Mouse (Mus musculus) heart, adult 2 months (tissue): Measurements from ENCODE around the gene Grin2d. TPM values are rescaled to one million over a fixed set of nuclear protein-coding genes. Genes with fewer than 3 reads are reported as not detected.
"Not testable (repeated sequence)": the region's sequence is repeated elsewhere in the genome, so short reads cannot be mapped to it uniquely, and the experiment has no call there.

Experiments used
- DNase-seq, 2 experiments: peaks; one replicate each; pipeline ENCODE4 v3.0.0; 2021
- H3K27ac ChIP-seq: fragments of 200-600 bp; 2 replicates; pipeline ENCODE4 v1.8.1; 2022
- H3K27me3 ChIP-seq: fragments of 200-500 bp; 2 replicates; pipeline ENCODE4 v1.6.1; 2012; ENCODE audit warnings: mild to moderate bottlenecking, low read length, inconsistent platforms, mixed read lengths; ENCODE audit not compliant: control insufficient read depth, insufficient read depth
- H3K36me3 ChIP-seq: fragments of 200-500 bp; 2 replicates; pipeline ENCODE4 v1.6.1; 2012; ENCODE audit warnings: low read length, inconsistent platforms; ENCODE audit not compliant: control insufficient read depth, insufficient read depth
- H3K4me1 ChIP-seq: fragments of 200-500 bp; 2 replicates; pipeline ENCODE4 v1.6.1; 2011; ENCODE audit warnings: low read length; ENCODE audit not compliant: control insufficient read depth, insufficient read depth
- H3K4me3 ChIP-seq: fragments of 200-600 bp; 2 replicates; pipeline ENCODE4 v1.8.1; 2022
- H3K79me2 ChIP-seq: fragments of 200-500 bp; replicated peaks from 2 replicates; pipeline ENCODE4 v1.6.1; 2012; ENCODE audit warnings: mild to moderate bottlenecking, inconsistent platforms, low read length, moderate library complexity, mixed read lengths; ENCODE audit not compliant: control insufficient read depth, insufficient read depth
- H3K9ac ChIP-seq: fragments of 200-500 bp; 2 replicates; pipeline ENCODE4 v1.6.1; 2012; ENCODE audit warnings: low read depth, mild to moderate bottlenecking, control low read depth, inconsistent platforms, low read length, mixed read lengths
- CTCF ChIP-seq: fragments of 200-600 bp; IDR thresholded peaks from 2 replicates; pipeline ENCODE4 v1.8.1; 2022; ENCODE audit warnings: antibody characterized with exemption, mild to moderate bottlenecking, moderate library complexity
- EP300 ChIP-seq: fragments of 200-500 bp; IDR thresholded peaks from 2 replicates; pipeline ENCODE4 v1.6.1; 2011; ENCODE audit warnings: low read depth, low read length, control low read depth; ENCODE audit not compliant: insufficient read depth
- POLR2A ChIP-seq: fragments of 200-500 bp; IDR thresholded peaks from 2 replicates; pipeline ENCODE4 v1.6.1; 2011; ENCODE audit warnings: mild to moderate bottlenecking, low read depth, low read length, control low read depth; ENCODE audit not compliant: insufficient read depth
- WGBS: fragments of 180-500 bp; shearing (Covaris S2); methylation state at CpG from one replicate; pipeline ENCODE4 v1.1.7; 2018; 5-methylcytosine and 5-hydroxymethylcytosine counted together
- intact Hi-C: fragments of 180-260 bp; cut with DNase I; formaldehyde crosslinking; loops from one replicate; pipeline ENCODE4 v1.15.1; 2025
- long read RNA-seq: library from polyadenylated mRNA; stranded (forward); transcript quantifications from one replicate; pipeline ENCODE4 v2.0.0, GENCODE M21; 2021
- polyA plus RNA-seq: library from polyadenylated mRNA; depleted of rRNA; stranded (reverse); fragments of >200 nt; gene quantifications from 2 replicates; pipeline ENCODE4 v1.2.3, GENCODE M21; 2012; rRNA removed
- total RNA-seq, 2 experiments: library from RNA; stranded (reverse); gene quantifications; 2 replicates each; pipeline ENCODE4 v1.2.3; 2021

Grin2d gene
- total RNA-seq (under 1 TPM; 0.31 to 0.43 TPM), polyA plus RNA-seq (0.56 and 0.92 TPM in 2 replicates)
- long read RNA-seq: 0 reads

DNA sequence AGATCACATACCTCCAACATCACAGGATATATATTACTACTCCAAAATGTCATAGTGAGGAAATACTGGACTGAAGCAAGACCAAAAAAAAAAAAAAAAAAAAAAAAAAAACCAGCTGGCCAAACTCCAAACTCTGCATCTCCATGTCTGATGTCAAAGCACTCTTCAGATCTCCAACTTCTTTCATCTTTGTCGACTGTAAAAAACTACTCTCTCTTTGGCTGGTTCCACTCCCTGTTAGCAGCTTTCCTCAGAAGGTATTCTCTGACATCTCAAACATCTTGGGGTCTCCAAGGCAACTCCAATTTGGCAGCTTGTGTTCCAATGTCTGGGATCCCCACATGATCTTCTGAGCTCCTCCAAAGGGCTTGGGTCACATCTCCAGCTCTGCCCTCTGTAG lies at the start of gene Grin2d:
Grin2d (minus strand) TSS at position 101 of the 400 bp plus-strand sequence.
- H3K4me3 ChIP-seq, DNase-seq, intact Hi-C loops, H3K4me1 ChIP-seq, H3K9ac ChIP-seq, H3K79me2 ChIP-seq, H3K27ac ChIP-seq, H3K27me3 ChIP-seq: not testable (repeated sequence)
- peaks cover 10% of the 10 kb centered on the region for H3K36me3 ChIP-seq
- 91% methylated on average over 1 of the region's 1 CpGs for WGBS

DNA sequence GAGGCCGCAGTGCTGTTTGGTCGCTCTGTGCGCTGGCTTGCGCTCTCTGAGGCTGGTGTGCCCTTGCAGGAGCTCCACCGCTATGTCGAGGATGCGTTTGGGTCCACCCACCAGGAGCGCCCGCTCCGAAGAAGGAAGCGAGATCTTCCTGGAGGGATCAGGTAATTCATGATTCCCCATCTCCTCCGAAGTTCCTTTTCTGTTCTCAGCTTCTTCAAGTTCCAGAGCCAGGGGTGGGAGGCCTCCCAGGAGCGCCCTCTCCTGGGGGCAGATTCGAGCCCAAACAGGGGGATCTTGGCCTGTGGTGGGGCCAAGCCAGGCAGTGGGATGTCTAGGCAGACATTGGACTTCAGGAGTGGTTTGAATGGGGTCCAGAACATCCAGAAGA lies 46.2 kb upstream of the Grin2d start:
- intact Hi-C loops: loop anchor here (5.0 kb wide), 1 partner anchor 207 kb away; the partner anchor contains the start of genes Rpl18 and Sphk2
- H3K36me3 ChIP-seq: no peaks in the 10 kb centered on the region
- H3K4me3 ChIP-seq: peak overlapping the region; percentile 50
- peak overlapping the region; percentile 94 for H3K27ac ChIP-seq
- TF ChIP-seq CTCF (peak; percentile 47), EP300 (no peak)
- H3K4me1 ChIP-seq: peaks cover 10% of the 10 kb centered on the region
- H3K79me2 ChIP-seq: no peaks in the 10 kb centered on the region
- DNase-seq: peak in 1 of 2 experiments; percentile 45
- peak overlapping the region; percentile 43 for H3K9ac ChIP-seq
- WGBS: 11% methylated on average over 14 of the region's 14 CpGs
- no peaks in the 10 kb centered on the region for H3K27me3 ChIP-seq

DNA sequence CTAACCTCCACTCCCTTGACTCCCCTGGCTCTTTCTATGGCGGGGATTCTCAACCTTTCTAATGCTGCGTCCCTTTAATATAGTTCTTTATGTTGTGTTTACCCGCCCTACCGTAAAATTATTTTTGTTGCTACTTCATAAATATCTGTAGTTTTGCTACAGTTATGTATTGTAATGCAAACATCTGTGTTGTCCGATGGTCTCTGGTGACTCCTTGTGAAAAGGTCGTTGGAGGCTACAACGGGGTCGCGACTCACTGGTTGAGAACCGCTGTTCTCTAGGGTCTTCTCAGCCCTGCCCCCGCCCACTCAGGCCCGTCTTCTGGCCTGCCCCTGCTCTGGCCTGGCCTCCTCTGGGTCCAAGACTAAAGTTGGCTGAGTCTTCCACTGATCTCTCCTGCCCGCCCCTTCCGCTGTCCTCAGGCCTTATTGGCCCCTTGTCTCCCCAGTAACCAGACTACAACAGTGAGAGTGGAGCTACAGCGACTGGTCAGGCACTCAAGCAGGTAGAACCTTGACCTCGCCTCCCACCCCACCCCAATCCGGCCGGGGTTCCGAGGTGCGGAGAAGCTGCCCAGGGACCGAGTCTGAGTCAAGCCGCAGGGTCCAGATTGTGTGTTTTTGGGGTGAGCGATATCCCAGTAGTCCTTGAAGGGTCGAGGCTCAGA lies 45.7 kb upstream of the Grin2d start, which contains the start of gene Ccdc114:
Ccdc114 (plus strand) TSS at position 311 of the 667 bp plus-strand sequence.
- H3K36me3 ChIP-seq: no peaks in the 10 kb centered on the region
- peaks cover 11% of the 10 kb centered on the region for H3K4me1 ChIP-seq
- no peaks in the 10 kb centered on the region for H3K79me2 ChIP-seq
- WGBS: 4% methylated on average over 24 of the region's 24 CpGs
- no peaks in the 10 kb centered on the region for H3K27me3 ChIP-seq
- TF ChIP-seq EP300: no peak
- peak; percentile 88 for TF ChIP-seq POLR2A
- peak; percentile 85 to 90 for DNase-seq
- intact Hi-C loops: loop anchor here (1.0 to 5.0 kb wide), 3 partner anchors 27 to 207 kb away; partner anchors contain the start of genes Kdelr1, Rpl18 and Sphk2
- peak within 1 kb of the TSS; percentile 94 for H3K27ac ChIP-seq
- peak within 1 kb of the TSS; percentile 50 for H3K4me3 ChIP-seq
- peak within 1 kb of the TSS; percentile 81 for H3K9ac ChIP-seq

DNA sequence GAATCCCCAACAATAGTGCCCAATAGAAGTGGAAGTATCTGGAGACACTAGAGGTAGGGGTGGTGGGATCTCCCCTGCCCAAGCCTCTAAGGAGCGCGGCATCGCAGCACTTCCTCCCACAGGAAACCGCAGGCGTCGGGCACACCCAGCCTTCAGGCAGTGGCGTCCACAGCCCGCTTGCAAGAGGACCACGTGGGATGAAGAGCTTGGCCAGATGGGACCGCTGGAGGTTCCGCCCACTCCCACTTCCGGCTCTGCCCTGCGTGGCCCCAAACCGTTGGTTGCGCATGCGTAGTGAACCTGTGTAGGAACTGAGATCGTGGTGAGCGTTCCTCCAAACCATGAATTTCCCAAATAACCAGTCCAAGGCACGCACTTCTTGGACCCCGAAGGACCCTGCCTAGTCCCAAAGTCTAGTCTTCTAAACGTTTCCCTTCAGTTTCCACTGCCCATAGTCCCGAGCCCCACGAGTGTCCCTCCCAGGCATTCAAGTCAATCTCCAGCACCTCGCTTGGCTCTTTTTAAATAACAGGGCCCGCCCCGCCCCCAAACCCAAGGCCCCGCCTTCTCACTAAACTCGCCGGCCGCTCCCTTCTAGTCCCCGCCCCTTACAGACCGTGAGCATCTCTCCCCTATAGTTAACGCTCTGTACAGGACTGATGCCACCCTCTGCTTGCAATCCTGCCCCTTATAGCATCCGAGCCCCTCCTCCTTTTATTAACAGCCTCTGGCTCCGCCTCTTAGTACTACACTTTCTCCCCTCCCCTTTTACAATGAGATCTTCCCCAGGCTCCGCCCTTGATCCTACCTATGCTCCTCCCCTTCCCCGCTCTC lies 45.0 kb upstream of the Grin2d start:
- intact Hi-C loops: loop anchor here (1.0 to 5.0 kb wide), 3 partner anchors 26 to 206 kb away; partner anchors contain the start of genes Kdelr1, Rpl18 and Sphk2
- WGBS: under 1% methylated on average over 37 of the region's 37 CpGs
- Histone ChIP-seq H3K79me2 (no peaks in the 10 kb centered on the region), H3K27ac (peak overlapping the region; percentile 94), H3K27me3 (no peaks in the 10 kb centered on the region), H3K4me3 (peak overlapping the region; percentile 50), H3K9ac (peak overlapping the region; percentile 71), H3K36me3 (no peaks in the 10 kb centered on the region), H3K4me1 (peaks cover 11% of the 10 kb centered on the region)
- TF ChIP-seq POLR2A (peak; percentile 81), EP300 (peak; percentile 87), CTCF (no peak)
- peak; percentile 94 to 97 for DNase-seq

DNA sequence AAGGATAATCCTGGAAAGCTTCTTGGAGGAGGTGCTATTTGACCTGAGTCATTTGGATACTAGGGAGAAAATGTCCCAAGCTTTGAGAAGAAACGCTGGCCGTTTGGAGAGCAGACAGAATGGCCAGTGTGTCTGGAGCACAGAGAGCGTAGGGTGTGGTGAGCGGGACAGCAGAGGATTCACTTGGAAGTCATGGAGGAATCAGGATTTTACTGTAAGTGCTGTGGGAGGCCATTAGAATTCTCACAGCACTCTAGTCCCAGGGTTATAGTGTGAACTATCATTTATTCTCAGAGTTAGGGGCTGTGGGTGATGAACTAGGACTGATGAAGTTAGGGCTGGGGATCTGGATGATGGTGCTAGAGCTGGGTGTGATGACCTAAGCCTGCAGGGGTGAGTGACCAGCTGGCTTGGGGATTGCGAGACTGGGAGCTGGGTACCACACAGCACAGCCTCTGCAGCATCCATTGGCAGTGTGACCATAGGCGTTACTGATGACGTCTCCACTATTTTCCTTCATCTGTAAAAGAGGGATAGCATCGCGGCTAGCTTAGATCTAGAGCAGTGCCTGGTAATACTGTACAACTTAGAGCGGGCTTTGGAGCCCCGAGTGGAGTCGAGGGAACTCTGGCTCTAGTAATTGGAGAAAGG lies 43.9 kb upstream of the Grin2d start:
- Histone ChIP-seq H3K4me3 (no peak overlapping the region), H3K27me3 (no peaks in the 10 kb centered on the region), H3K79me2 (no peaks in the 10 kb centered on the region), H3K4me1 (peaks cover 14% of the 10 kb centered on the region), H3K9ac (peak overlapping the region; percentile 28; the same call in 1 of the 2 replicates), H3K36me3 (no peaks in the 10 kb centered on the region), H3K27ac (peak overlapping the region; percentile 94)
- WGBS: 64% methylated on average over 12 of the region's 12 CpGs
- peak; percentile 21 to 33 for DNase-seq
- intact Hi-C loops: loop anchor here (2.0 to 5.0 kb wide), 2 partner anchors 49 to 205 kb away; partner anchors contain the start of genes Kdelr1, Rpl18 and Sphk2
- TF ChIP-seq EP300 (no peak), POLR2A (no peak), CTCF (no peak)
